Mouse (Mus musculus) lung, adult 2 months (tissue): ENCODE measurements around the gene Atp6ap1.

Source experiments
- CTCF ChIP-seq: fragments of 200-500 bp; IDR thresholded peaks from 2 replicates; pipeline ENCODE4 v1.5.1; 2011; ENCODE audit warnings: mild to moderate bottlenecking, low read length, control low read depth; ENCODE audit not compliant: insufficient read depth
- POLR2A ChIP-seq: fragments of 200-500 bp; IDR thresholded peaks from 2 replicates; pipeline ENCODE4 v1.6.1; 2011; ENCODE audit warnings: low read depth, mild to moderate bottlenecking, control low read depth, low read length, borderline replicate concordance; ENCODE audit errors: extremely low read depth

DNA sequence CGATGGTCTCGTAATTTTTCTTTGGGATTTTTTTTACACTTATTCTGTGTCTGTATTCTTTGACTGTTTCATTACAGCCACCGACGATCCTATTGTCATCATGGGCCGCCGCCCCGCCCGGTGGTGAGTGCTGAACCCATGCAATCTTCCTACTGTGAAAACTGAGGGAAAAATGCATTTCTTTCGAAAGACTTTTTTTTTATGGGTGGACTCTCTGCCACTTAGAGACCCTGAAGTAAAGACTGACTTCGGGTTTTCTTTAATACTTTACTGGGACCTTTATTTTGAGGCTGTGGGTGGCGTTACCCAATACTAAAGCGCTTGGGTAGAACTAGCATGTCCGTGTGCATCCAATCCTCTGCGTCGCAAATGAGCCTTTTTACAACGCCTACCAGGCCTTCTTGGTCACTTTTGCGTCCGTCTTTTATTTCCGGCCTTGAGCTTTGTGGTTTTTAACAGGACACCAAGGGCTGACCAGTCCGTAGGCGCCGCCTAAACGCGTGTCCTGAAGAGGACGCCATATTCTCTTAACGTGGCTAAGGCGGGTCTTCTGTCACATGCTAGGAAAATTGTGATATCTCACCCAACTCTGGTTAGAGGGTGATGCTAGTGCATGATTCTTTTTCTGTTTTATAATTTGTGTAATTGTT is 25.9 kb upstream of the Atp6ap1 start:
- peak; percentile 28; the same call in 1 of the 2 replicates for TF ChIP-seq POLR2A
- TF ChIP-seq CTCF, result no peak
